Mouse (Mus musculus) embryonic facial prominence, embryonic 10.5 days (tissue): ENCODE results near the gene Tent5b. TPM values are rescaled to one million over a fixed set of nuclear protein-coding genes. Genes with fewer than 3 reads are reported as not detected.
A peak's percentile ranks its signal among the peaks of the same experiment; 100 is the strongest.

Experiments
- DNase-seq: peaks from one replicate; pipeline ENCODE4 v3.0.0-alpha.2; 2017; ENCODE audit warnings: low spot score
- H3K27ac ChIP-seq: fragments of 300-500 bp; sonication (generic); replicated peaks from 2 replicates; pipeline ENCODE4 v1.5.1; 2016; ENCODE audit warnings: mild to moderate bottlenecking
- H3K27me3 ChIP-seq: fragments of 300-500 bp; sonication (generic); replicated peaks from 2 replicates; pipeline ENCODE4 v1.6.1; 2016; ENCODE audit warnings: low read depth, mild to moderate bottlenecking; ENCODE audit not compliant: poor library complexity, severe bottlenecking
- H3K36me3 ChIP-seq: fragments of 300-500 bp; sonication (generic); replicated peaks from 2 replicates; pipeline ENCODE4 v1.6.1; 2016; ENCODE audit warnings: mild to moderate bottlenecking, moderate library complexity
- H3K4me1 ChIP-seq: fragments of 300-500 bp; sonication (generic); 2 replicates; pipeline ENCODE4 v1.6.1; 2016
- H3K4me3 ChIP-seq: fragments of 300-500 bp; sonication (generic); 2 replicates; pipeline ENCODE4 v1.5.1; 2016; ENCODE audit warnings: mild to moderate bottlenecking, moderate library complexity
- H3K9me3 ChIP-seq: fragments of 300-500 bp; sonication (generic); 2 replicates; pipeline ENCODE4 v1.6.1; 2016; ENCODE audit warnings: mild to moderate bottlenecking
- WGBS: fragments of 180-500 bp; shearing (Covaris S2); methylation state at CpG from one replicate; pipeline ENCODE4 v1.1.7; 2016; 5-methylcytosine and 5-hydroxymethylcytosine counted together
- polyA plus RNA-seq: library from polyadenylated mRNA; unstranded; fragments of >200 nt; fragmentation: Nextera tagmentation; extraction: Ambion mirVana; gene quantifications from 2 replicates; pipeline ENCODE4 v1.2.1, GENCODE M21; 2016

Gene Tent5b
- polyA plus RNA-seq, 1 experiment from 2014 or later: 1.0 TPM

- no peaks in the 10 kb centered on the region for H3K36me3 ChIP-seq
- peak; percentile 90 for DNase-seq
Measured at GRCm38 (mm10) chr4:133494432-133494831, 14.5 kb downstream of the Tent5b start.

GRCm38 (mm10) chr4:133494867-133495266 is 14.9 kb downstream of the Tent5b start:
- 65% methylated on average over 4 of the region's 4 CpGs for WGBS
- peaks cover 69% of the 10 kb centered on the region for H3K27me3 ChIP-seq
- no peaks in the 10 kb centered on the region for H3K36me3 ChIP-seq
- no peak overlapping the region for H3K4me3 ChIP-seq
- no peaks in the 10 kb centered on the region for H3K9me3 ChIP-seq
- no peak for DNase-seq
- H3K27ac ChIP-seq: no peak overlapping the region
- H3K4me1 ChIP-seq: peaks cover 51% of the 10 kb centered on the region

More at GRCm38 (mm10) chr4:133494432-133494831, 14.5 kb downstream of the Tent5b start:
- Histone ChIP-seq H3K27me3 (peaks cover 65% of the 10 kb centered on the region), H3K9me3 (no peaks in the 10 kb centered on the region), H3K4me3 (peak overlapping the region; percentile 43), H3K27ac (no peak overlapping the region), H3K4me1 (peaks cover 55% of the 10 kb centered on the region)
- under 1% methylated on average over 12 of the region's 12 CpGs for WGBS

- H3K27me3 ChIP-seq: peaks cover 78% of the 10 kb centered on the region
- no peak for DNase-seq
- no peak overlapping the region for H3K27ac ChIP-seq
- H3K36me3 ChIP-seq: no peaks in the 10 kb centered on the region
- H3K4me1 ChIP-seq: peaks cover 51% of the 10 kb centered on the region
- H3K4me3 ChIP-seq: no peak overlapping the region
- H3K9me3 ChIP-seq: no peaks in the 10 kb centered on the region
- 36% methylated on average over 7 of the region's 7 CpGs for WGBS
Measured at GRCm38 (mm10) chr4:133495711-133496110, 15.8 kb downstream of the Tent5b start.

- no peak for DNase-seq
- Histone ChIP-seq H3K27me3 (peaks cover 89% of the 10 kb centered on the region), H3K9me3 (no peaks in the 10 kb centered on the region)
Measured at GRCm38 (mm10) chr4:133496738-133497445, 17.0 kb downstream of the Tent5b start.

GRCm38 (mm10) chr4:133497461-133498159 is 17.7 kb downstream of the Tent5b start:
- Histone ChIP-seq H3K9me3 (no peaks in the 10 kb centered on the region), H3K4me1 (peaks cover 39% of the 10 kb centered on the region), H3K27ac (peak overlapping the region; percentile 70), H3K4me3 (peak overlapping the region; percentile 70), H3K27me3 (peaks cover 94% of the 10 kb centered on the region), H3K36me3 (no peaks in the 10 kb centered on the region)
- WGBS: 2% methylated on average over 70 of the region's 70 CpGs
- DNase-seq: peak; percentile 69

More at GRCm38 (mm10) chr4:133496738-133497445, 17.0 kb downstream of the Tent5b start:
- Histone ChIP-seq H3K27ac (no peak overlapping the region), H3K4me3 (peak overlapping the region; percentile 70), H3K36me3 (no peaks in the 10 kb centered on the region), H3K4me1 (peaks cover 43% of the 10 kb centered on the region)
- 20% methylated on average over 6 of the region's 6 CpGs for WGBS

- WGBS: under 1% methylated on average over 53 of the region's 53 CpGs
- Histone ChIP-seq H3K4me1 (peaks cover 39% of the 10 kb centered on the region), H3K27me3 (peaks cover 95% of the 10 kb centered on the region), H3K4me3 (peak within 1 kb of the TSS; percentile 70), H3K27ac (peak within 1 kb of the TSS; percentile 70), H3K9me3 (no peaks in the 10 kb centered on the region), H3K36me3 (no peaks in the 10 kb centered on the region)
- peak; percentile 90 for DNase-seq
Measured at GRCm38 (mm10) chr4:133498160-133498724, 18.3 kb downstream of the Tent5b start, which contains the start of gene Trnp1. Gene Trnp1 (minus strand): TSS chr4:133498550.

GRCm38 (mm10) chr4:133501514-133501913 is 21.6 kb downstream of the Tent5b start:
- peaks cover 32% of the 10 kb centered on the region for H3K4me1 ChIP-seq
- 69% methylated on average over 7 of the region's 7 CpGs for WGBS

GRCm38 (mm10) chr4:133504300-133504699 is 24.4 kb downstream of the Tent5b start:
- Histone ChIP-seq H3K27me3 (peaks cover 85% of the 10 kb centered on the region), H3K9me3 (no peaks in the 10 kb centered on the region), H3K36me3 (no peaks in the 10 kb centered on the region), H3K4me3 (no peak overlapping the region), H3K4me1 (peaks cover 7% of the 10 kb centered on the region), H3K27ac (no peak overlapping the region)
- 61% methylated on average over 5 of the region's 5 CpGs for WGBS
- DNase-seq: no peak

More at GRCm38 (mm10) chr4:133501514-133501913, 21.6 kb downstream of the Tent5b start:
- H3K36me3 ChIP-seq: no peaks in the 10 kb centered on the region
- no peak overlapping the region for H3K4me3 ChIP-seq
- no peak for DNase-seq
- H3K27ac ChIP-seq: no peak overlapping the region
- peaks cover 94% of the 10 kb centered on the region for H3K27me3 ChIP-seq
- no peaks in the 10 kb centered on the region for H3K9me3 ChIP-seq

- no peak overlapping the region for H3K27ac ChIP-seq
- peaks cover 5% of the 10 kb centered on the region; the same call in 1 of the 2 replicates for H3K4me1 ChIP-seq
- peaks cover 79% of the 10 kb centered on the region for H3K27me3 ChIP-seq
- H3K36me3 ChIP-seq: no peaks in the 10 kb centered on the region
- H3K4me3 ChIP-seq: no peak overlapping the region
- H3K9me3 ChIP-seq: no peaks in the 10 kb centered on the region
- no peak for DNase-seq
- WGBS: 70% methylated on average over 9 of the region's 9 CpGs
Measured at GRCm38 (mm10) chr4:133504755-133505485, 25.0 kb downstream of the Tent5b start.

GRCm38 (mm10) chr4:133506573-133506972 is 26.6 kb downstream of the Tent5b start:
- no peak overlapping the region for H3K27ac ChIP-seq
- no peak overlapping the region for H3K4me3 ChIP-seq
- 74% methylated on average over 5 of the region's 5 CpGs for WGBS
- no peaks in the 10 kb centered on the region for H3K36me3 ChIP-seq
- H3K9me3 ChIP-seq: no peaks in the 10 kb centered on the region
- peaks cover 5% of the 10 kb centered on the region; the same call in 1 of the 2 replicates for H3K4me1 ChIP-seq
- peaks cover 62% of the 10 kb centered on the region for H3K27me3 ChIP-seq
- DNase-seq: no peak

- peaks cover 41% of the 10 kb centered on the region for H3K27me3 ChIP-seq
- 87% methylated on average over 7 of the region's 7 CpGs for WGBS
Measured at GRCm38 (mm10) chr4:133508990-133509389, 29.1 kb downstream of the Tent5b start.

GRCm38 (mm10) chr4:133511050-133511449 is 31.1 kb downstream of the Tent5b start:
- Histone ChIP-seq H3K27ac (no peak overlapping the region), H3K27me3 (peaks cover 24% of the 10 kb centered on the region), H3K4me1 (no peaks in the 10 kb centered on the region), H3K9me3 (no peaks in the 10 kb centered on the region), H3K4me3 (no peak overlapping the region), H3K36me3 (no peaks in the 10 kb centered on the region)
- 86% methylated on average over 5 of the region's 5 CpGs for WGBS
- DNase-seq: no peak

More at GRCm38 (mm10) chr4:133508990-133509389, 29.1 kb downstream of the Tent5b start:
- Histone ChIP-seq H3K4me3 (no peak overlapping the region), H3K4me1 (peaks cover 3% of the 10 kb centered on the region; the same call in 1 of the 2 replicates), H3K9me3 (no peaks in the 10 kb centered on the region), H3K36me3 (no peaks in the 10 kb centered on the region), H3K27ac (no peak overlapping the region)
- DNase-seq: no peak
